Mouse (Mus musculus) limb, embryonic 10.5 days (tissue): Measurements from ENCODE around the gene Gm2163. TPM values are rescaled to one million over a fixed set of nuclear protein-coding genes. Genes with fewer than 3 reads are reported as not detected.
"Not testable (repeated sequence)": the region's sequence is repeated elsewhere in the genome, so short reads cannot be mapped to it uniquely, and the experiment has no call there.

Experiments
- DNase-seq: peaks from one replicate; pipeline ENCODE4 v3.0.0-alpha.2; 2017; ENCODE audit warnings: low spot score
- H3K27ac ChIP-seq: fragments of 300-500 bp; sonication (generic); 2 replicates; pipeline ENCODE4 v1.5.1; 2016; ENCODE audit warnings: mild to moderate bottlenecking
- H3K27me3 ChIP-seq: fragments of 300-500 bp; sonication (generic); 2 replicates; pipeline ENCODE4 v1.6.1; 2016; ENCODE audit warnings: low read depth, mild to moderate bottlenecking; ENCODE audit not compliant: poor library complexity, severe bottlenecking
- H3K36me3 ChIP-seq: fragments of 300-500 bp; sonication (generic); 2 replicates; pipeline ENCODE4 v1.6.1; 2016; ENCODE audit warnings: mild to moderate bottlenecking, moderate library complexity
- H3K4me1 ChIP-seq: fragments of 300-500 bp; sonication (generic); 2 replicates; pipeline ENCODE4 v1.6.1; 2016
- H3K4me3 ChIP-seq: fragments of 300-500 bp; sonication (generic); 2 replicates; pipeline ENCODE4 v1.5.1; 2016; ENCODE audit warnings: mild to moderate bottlenecking, moderate library complexity
- H3K9me3 ChIP-seq: fragments of 300-500 bp; sonication (generic); replicated peaks from 2 replicates; pipeline ENCODE4 v1.6.1; 2016; ENCODE audit warnings: mild to moderate bottlenecking
- WGBS: fragments of 180-500 bp; shearing (Covaris S2); methylation state at CpG from one replicate; pipeline ENCODE4 v1.1.7; 2016; 5-methylcytosine and 5-hydroxymethylcytosine counted together
- polyA plus RNA-seq: library from polyadenylated mRNA; unstranded; fragments of >200 nt; fragmentation: Nextera tagmentation; extraction: Ambion mirVana; gene quantifications from 2 replicates; pipeline ENCODE4 v1.2.1, GENCODE M21; 2016

The Gm2163 gene
- 0.10 TPM in 1 of 2 replicates, not detected in the other for polyA plus RNA-seq

- not testable (repeated sequence) for H3K4me3 ChIP-seq, H3K4me1 ChIP-seq, DNase-seq, H3K27me3 ChIP-seq, H3K36me3 ChIP-seq, H3K9me3 ChIP-seq, H3K27ac ChIP-seq
- WGBS, result no CpG with 5 or more reads among the region's 5 CpGs
Observed at GRCm38 (mm10) chr4:42466452-42466851, at the start of gene Gm2163. Gene Gm2163, plus strand, starts transcription at chr4:42466752.

GRCm38 (mm10) chr4:42439078-42439477, 27.5 kb upstream of the Gm2163 start, which contains the start of gene Gm21586:
Gene Gm21586, plus strand, starts transcription at chr4:42439378.
- not testable (repeated sequence) for H3K4me1 ChIP-seq, DNase-seq, H3K4me3 ChIP-seq, H3K36me3 ChIP-seq, H3K27me3 ChIP-seq, H3K27ac ChIP-seq, H3K9me3 ChIP-seq
- WGBS, result no CpG with 5 or more reads among the region's 18 CpGs

GRCm38 (mm10) chr4:42528075-42528474, 61.5 kb downstream of the Gm2163 start, which contains the start of gene Fam205a2:
Gene Fam205a2, minus strand, starts transcription at chr4:42528175.
- not testable (repeated sequence) for H3K9me3 ChIP-seq, H3K4me1 ChIP-seq, H3K4me3 ChIP-seq, DNase-seq, H3K36me3 ChIP-seq, H3K27ac ChIP-seq, H3K27me3 ChIP-seq
- WGBS, result no CpG with 5 or more reads among the region's 1 CpGs

- H3K27ac ChIP-seq, H3K27me3 ChIP-seq, DNase-seq, H3K36me3 ChIP-seq, H3K4me3 ChIP-seq, H3K4me1 ChIP-seq, H3K9me3 ChIP-seq: not testable (repeated sequence)
- no CpG with 5 or more reads among the region's 5 CpGs for WGBS
Observed at GRCm38 (mm10) chr4:42611895-42612294, 145.3 kb downstream of the Gm2163 start, which contains the start of gene Gm10591. Gene Gm10591, plus strand, starts transcription at chr4:42612195.

GRCm38 (mm10) chr4:42629419-42629818, 162.9 kb downstream of the Gm2163 start, which contains the start of gene Gm2564:
Gene Gm2564, plus strand, starts transcription at chr4:42629719.
- not testable (repeated sequence) for H3K9me3 ChIP-seq, H3K36me3 ChIP-seq, H3K27me3 ChIP-seq, H3K4me1 ChIP-seq, H3K4me3 ChIP-seq, DNase-seq, H3K27ac ChIP-seq
- WGBS, result no CpG with 5 or more reads among the region's 8 CpGs

Other genes starting within 250 kb of the Gm2163 start
- gene Gm10600, start 226.1 kb upstream of the Gm2163 start, polyA plus RNA-seq, result not detected in 2 replicates
- not detected in 2 replicates for gene Ccl21b, start 211.0 kb upstream of the Gm2163 start, polyA plus RNA-seq
- gene Gm21953, start 172.5 kb upstream of the Gm2163 start, polyA plus RNA-seq, result not detected in 2 replicates
- not detected in 2 replicates for gene Fam205a3, start 148.4 kb upstream of the Gm2163 start, polyA plus RNA-seq
- not detected in 2 replicates for gene Gm21586, start 27.4 kb upstream of the Gm2163 start, polyA plus RNA-seq
- not detected in 2 replicates for gene Fam205a2, start 61.4 kb downstream of the Gm2163 start, polyA plus RNA-seq
- gene Gm10591, start 145.4 kb downstream of the Gm2163 start, polyA plus RNA-seq, result not detected in 2 replicates
- gene Gm2564, start 163.0 kb downstream of the Gm2163 start, polyA plus RNA-seq, result not detected in 2 replicates
- gene Ccl27b, start 188.5 kb downstream of the Gm2163 start, polyA plus RNA-seq, result not detected in 2 replicates
- not detected in 2 replicates for gene Il11ra2, start 195.1 kb downstream of the Gm2163 start, polyA plus RNA-seq